Mouse (Mus musculus): Measurements from ENCODE around the gene Gm29776.

Gene Gm29776

GRCm38 (mm10) chr14:54709054-54709453 is 10.4 kb upstream of the Gm29776 start:
- DNase-seq (ENCODE audit: low spot score in 2 of 2) = no peak

GRCm38 (mm10) chr14:54706589-54707320 is 8.1 kb upstream of the Gm29776 start:
- DNase-seq (ENCODE audit: low spot score in 2 of 2) = no peak

- no peak for DNase-seq (ENCODE audit: low spot score in 2 of 2)
Measured at GRCm38 (mm10) chr14:54705844-54706243, 7.2 kb upstream of the Gm29776 start.

- DNase-seq (ENCODE audit: low spot score in 2 of 2) = no peak
Measured at GRCm38 (mm10) chr14:54703207-54703606, 4.6 kb upstream of the Gm29776 start.

- peak; percentile 37 to 48 for DNase-seq (ENCODE audit: low spot score in 2 of 2)
Measured at GRCm38 (mm10) chr14:54701298-54701697, 2.7 kb upstream of the Gm29776 start.

- no peak for DNase-seq (ENCODE audit: low spot score in 2 of 2)
Measured at GRCm38 (mm10) chr14:54699586-54699985, 953 bp upstream of the Gm29776 start.

- no peak for DNase-seq (ENCODE audit: low spot score in 2 of 2)
Measured at GRCm38 (mm10) chr14:54696752-54697151, 1.9 kb downstream of the Gm29776 start.

- DNase-seq (ENCODE audit: low spot score in 2 of 2) = no peak
Measured at GRCm38 (mm10) chr14:54695042-54695441, 3.6 kb downstream of the Gm29776 start.

- no peak for DNase-seq (ENCODE audit: low spot score in 2 of 2)
Measured at GRCm38 (mm10) chr14:54687251-54687650, 11.4 kb downstream of the Gm29776 start.

- peak; percentile 100 for DNase-seq (ENCODE audit: low spot score in 2 of 2)
Measured at GRCm38 (mm10) chr14:54686522-54687143, 12.0 kb downstream of the Gm29776 start, which contains the start of gene Acin1. Acin1 (minus strand) TSS chr14:54686931.

- DNase-seq (ENCODE audit: low spot score in 2 of 2) = no peak
Measured at GRCm38 (mm10) chr14:54686063-54686521, 12.5 kb downstream of the Gm29776 start, which contains the start of gene 1700123O20Rik. 1700123O20Rik (plus strand) TSS chr14:54686216.

GRCm38 (mm10) chr14:54685471-54685870 is 13.2 kb downstream of the Gm29776 start:
- no peak for DNase-seq (ENCODE audit: low spot score in 2 of 2)

- DNase-seq (ENCODE audit: low spot score in 2 of 2) = no peak
Measured at GRCm38 (mm10) chr14:54682396-54682795, 16.2 kb downstream of the Gm29776 start.

GRCm38 (mm10) chr14:54678657-54679304 is 19.9 kb downstream of the Gm29776 start:
- DNase-seq (ENCODE audit: low spot score in 2 of 2) = no peak

- no peak for DNase-seq (ENCODE audit: low spot score in 2 of 2)
Measured at GRCm38 (mm10) chr14:54676290-54676689, 22.3 kb downstream of the Gm29776 start.

- DNase-seq (ENCODE audit: low spot score in 2 of 2) = no peak
Measured at GRCm38 (mm10) chr14:54674317-54674716, 24.3 kb downstream of the Gm29776 start.

- DNase-seq (ENCODE audit: low spot score in 2 of 2) = no peak
Measured at GRCm38 (mm10) chr14:54669381-54669780, 29.3 kb downstream of the Gm29776 start.

GRCm38 (mm10) chr14:54664477-54665222 is 34.0 kb downstream of the Gm29776 start:
- DNase-seq (ENCODE audit: low spot score in 2 of 2) = no peak

- no peak for DNase-seq (ENCODE audit: low spot score in 2 of 2)
Measured at GRCm38 (mm10) chr14:54660009-54660408, 38.6 kb downstream of the Gm29776 start.

- peak; percentile 55 to 64 for DNase-seq (ENCODE audit: low spot score in 2 of 2)
Measured at GRCm38 (mm10) chr14:54653496-54653895, 45.1 kb downstream of the Gm29776 start.

GRCm38 (mm10) chr14:54652787-54653186 is 45.8 kb downstream of the Gm29776 start:
- no peak for DNase-seq (ENCODE audit: low spot score in 2 of 2)

GRCm38 (mm10) chr14:54651556-54651955 is 47.1 kb downstream of the Gm29776 start:
- no peak for DNase-seq (ENCODE audit: low spot score in 2 of 2)

Measured in frontal cortex, postnatal 25 days (tissue).